Mouse (Mus musculus) heart, postnatal 4 days (tissue): ENCODE data around the gene Taar1. TPM values are rescaled to one million over a fixed set of nuclear protein-coding genes. Genes with fewer than 3 reads are reported as not detected.

Experiments
- total RNA-seq, 2 experiments: library from RNA; stranded (reverse); gene quantifications; 2 replicates each; pipeline ENCODE4 v1.2.3; 2021

Taar1 gene
- total RNA-seq, 2 experiments from 2014 or later: not detected

Other genes with a start within 250 kb of the Taar1 start
- gene Rps12, start 133.1 kb upstream of the Taar1 start, total RNA-seq: 100 to 1,000 TPM; 357 to 393 TPM
- 10 to 100 TPM; 12.0 to 16.7 TPM for gene Slc18b1, start 123.4 kb upstream of the Taar1 start, total RNA-seq
- under 1 TPM in 1 of 2 experiments, not detected in 1; 0.19 TPM for gene Vnn3, start 68.9 kb upstream of the Taar1 start, total RNA-seq
- 1 to 10 TPM; 3.0 to 3.8 TPM for gene Vnn1, start 25.7 kb upstream of the Taar1 start, total RNA-seq
- gene Taar2, start 18.2 kb downstream of the Taar1 start, total RNA-seq: not detected
- gene Taar3, start 29.2 kb downstream of the Taar1 start, total RNA-seq: not detected
- gene Taar4, start 40.1 kb downstream of the Taar1 start, total RNA-seq: not detected
- gene Taar5, start 50.4 kb downstream of the Taar1 start, total RNA-seq: not detected
- gene Taar6, start 65.3 kb downstream of the Taar1 start, total RNA-seq: not detected
- gene Taar7a, start 73.1 kb downstream of the Taar1 start, total RNA-seq: not detected
- not detected for gene Taar7b, start 79.6 kb downstream of the Taar1 start, total RNA-seq
- gene Taar7d, start 106.9 kb downstream of the Taar1 start, total RNA-seq: not detected
- not detected for gene Taar7e, start 117.3 kb downstream of the Taar1 start, total RNA-seq
- not detected for gene Taar7f, start 129.2 kb downstream of the Taar1 start, total RNA-seq
- not detected for gene Taar8a, start 156.1 kb downstream of the Taar1 start, total RNA-seq
- not detected for gene Taar8b, start 171.9 kb downstream of the Taar1 start, total RNA-seq
- not detected for gene Taar8c, start 181.6 kb downstream of the Taar1 start, total RNA-seq
- gene Taar9, start 189.2 kb downstream of the Taar1 start, total RNA-seq: not detected
- 10 to 100 TPM; 46.1 to 54.3 TPM for gene Stx7, start 228.9 kb downstream of the Taar1 start, total RNA-seq